In the genomic region with DNA sequence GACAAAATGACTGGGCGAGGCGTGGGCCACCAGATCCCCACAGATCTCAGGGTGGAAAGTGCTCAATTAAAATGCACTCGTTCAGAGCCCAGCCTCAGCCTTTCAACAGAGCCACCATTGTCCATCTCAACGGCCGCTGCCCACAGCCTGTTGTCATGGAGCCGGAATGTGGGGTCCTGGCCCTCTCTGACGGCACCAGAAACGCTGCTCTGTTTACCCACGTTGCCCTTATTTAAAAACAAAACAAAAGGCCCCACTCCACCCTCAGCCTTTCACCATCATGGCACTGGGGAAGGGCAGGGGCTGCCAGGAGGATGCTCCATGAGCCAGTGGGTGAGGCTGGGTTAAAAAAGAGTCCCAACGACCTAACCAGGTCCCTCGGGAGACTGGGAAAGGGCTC, we compare ENCODE assay signal across 9 mouse cellular contexts. TPM values are rescaled to one million over a fixed set of nuclear protein-coding genes. Genes with fewer than 3 reads are reported as not detected.
DNase-seq lines count a peak whose midpoint lies in the region; ATAC-seq and TF ChIP-seq lines count a peak whose summit lies in the region.
"Had no signal": no experiment of that assay in that cellular context is flagged by ENCODE, and none has a peak within 500 bp of the region (broad histone marks: within the 10 kb centered on the region; RNA-seq: fewer than 3 reads in every experiment).

No protein-coding gene starts in this region.

- intact Hi-C loops in gastrocnemius, adult 2 months (cut with DNase I) = no loop called here

- H3K9me3 ChIP-seq in forebrain, embryonic 11.5 days (ENCODE audit: control insufficient read depth, low read length) = no peaks in the 10 kb centered on the region
- no peaks in the 10 kb centered on the region for H3K9me3 ChIP-seq in neural tube, embryonic 11.5 days (ENCODE audit: control insufficient read depth, low read length)
- no peaks in the 10 kb centered on the region for H3K9me3 ChIP-seq in kidney, embryonic 15.5 days (replicated peaks)

- no peak for TF ChIP-seq CTCF in gastrocnemius, adult 2 months (IDR thresholded peaks at IDR 0.05)

- H3K4me3 ChIP-seq in forebrain, embryonic 11.5 days (ENCODE audit: low read depth, low read length) = no peak overlapping the region
- H3K4me3 ChIP-seq in neural tube, embryonic 11.5 days (ENCODE audit: low read depth, low read length) = no peak overlapping the region
- H3K4me3 ChIP-seq in kidney, embryonic 15.5 days (replicated peaks) = no peak overlapping the region
- H3K4me3 ChIP-seq in gastrocnemius, adult 2 months = no peak overlapping the region

- no peaks in the 10 kb centered on the region for H3K27me3 ChIP-seq in forebrain, embryonic 11.5 days (ENCODE audit: control insufficient read depth, insufficient read depth, low read length)
- H3K27me3 ChIP-seq in neural tube, embryonic 11.5 days (ENCODE audit: control insufficient read depth, insufficient read depth, low read length) = no peaks in the 10 kb centered on the region
- no peaks in the 10 kb centered on the region for H3K27me3 ChIP-seq in kidney, embryonic 15.5 days

- H3K9ac ChIP-seq in forebrain, embryonic 11.5 days (ENCODE audit: low read length) = 0 out of 2 replicates have a peak overlapping the region, but pooled peaks have one; percentile 21
- no peak overlapping the region for H3K9ac ChIP-seq in neural tube, embryonic 11.5 days (ENCODE audit: low read length)
- H3K9ac ChIP-seq in kidney, embryonic 15.5 days = no peak overlapping the region

- no peaks in the 10 kb centered on the region for H3K36me3 ChIP-seq in forebrain, embryonic 11.5 days (ENCODE audit: control insufficient read depth, insufficient read depth, low read length)
- H3K36me3 ChIP-seq in neural tube, embryonic 11.5 days (ENCODE audit: control insufficient read depth, insufficient read depth, low read length) = no peaks in the 10 kb centered on the region
- no peaks in the 10 kb centered on the region for H3K36me3 ChIP-seq in kidney, embryonic 15.5 days

- peak overlapping the region; percentile 31; the same call in 1 of the 2 replicates for H3K4me2 ChIP-seq in forebrain, embryonic 11.5 days (ENCODE audit: low read depth, low read length, severe bottlenecking)
- no peak overlapping the region for H3K4me2 ChIP-seq in neural tube, embryonic 11.5 days (ENCODE audit: low read depth)
- no peak overlapping the region for H3K4me2 ChIP-seq in kidney, embryonic 15.5 days

- H3K4me1 ChIP-seq in forebrain, embryonic 11.5 days (replicated peaks; ENCODE audit: control insufficient read depth, insufficient read depth, low read length) = peaks cover 26% of the 10 kb centered on the region
- H3K4me1 ChIP-seq in neural tube, embryonic 11.5 days (ENCODE audit: control insufficient read depth, insufficient read depth, low read length) = peaks cover 21% of the 10 kb centered on the region
- peaks cover 52% of the 10 kb centered on the region for H3K4me1 ChIP-seq in kidney, embryonic 15.5 days

- peak; percentile 83 for ATAC-seq in forebrain, embryonic 11.5 days (replicated peaks; ENCODE audit: low FRiP score)
- peak; percentile 81 for ATAC-seq in neural tube, embryonic 11.5 days (ENCODE audit: insufficient read depth, low FRiP score, low TSS enrichment)
- no peak for ATAC-seq in kidney, embryonic 15.5 days (replicated peaks; ENCODE audit: low FRiP score)

- DNase-seq in cerebellum, postnatal 36 days = peak; percentile 3 to 9
- no peak for DNase-seq in cerebellum, adult 8-10 months
- DNase-seq in forebrain, embryonic 11.5 days (ENCODE audit: low spot score) = peak; percentile 86
- peak; percentile 31 to 57 for DNase-seq in layer of hippocampus, postnatal 10 days (ENCODE audit: low spot score in 2 of 2)
- DNase-seq in neural tube, embryonic 11.5 days (ENCODE audit: low spot score) = peak; percentile 78
- DNase-seq in urinary bladder, postnatal 4 days (ENCODE audit: low spot score in 2 of 2) = no peak
- DNase-seq in gastrocnemius, adult 2 months = no peak
- DNase-seq: lung, postnatal 14 days had no signal

- peak overlapping the region; percentile 84 for H3K27ac ChIP-seq in forebrain, embryonic 11.5 days (ENCODE audit: low read depth, low read length)
- peak overlapping the region; percentile 63 for H3K27ac ChIP-seq in neural tube, embryonic 11.5 days (ENCODE audit: low read depth, low read length)
- no peak overlapping the region for H3K27ac ChIP-seq in kidney, embryonic 15.5 days
- no peak overlapping the region for H3K27ac ChIP-seq in gastrocnemius, adult 2 months

- WGBS in forebrain, embryonic 11.5 days = 5% methylated on average over 11 of the region's 11 CpGs
- WGBS in neural tube, embryonic 11.5 days = 13% methylated on average over 11 of the region's 11 CpGs
- 37% methylated on average over 11 of the region's 11 CpGs for WGBS in kidney, embryonic 15.5 days

RNA-seq across cellular contexts. Expression of a gene that starts 25.4 kb away (rescaled TPM):
- polyA plus RNA-seq in forebrain, embryonic 11.5 days (2014; fragmentation: Nextera tagmentation; extraction: Ambion mirVana) = 16.1 and 17.9 TPM in 2 replicates
- total RNA-seq in layer of hippocampus, postnatal 10 days (2021) = 10 to 100 TPM; 20.5 to 25.9 TPM
- 6.3 and 7.3 TPM in 2 replicates for polyA plus RNA-seq in neural tube, embryonic 11.5 days (2014; fragmentation: Nextera tagmentation; extraction: Ambion mirVana)
- 14.1 and 14.4 TPM in 2 replicates for polyA plus RNA-seq in kidney, embryonic 15.5 days (2015; fragmentation: Nextera tagmentation; extraction: Ambion mirVana)
- 1 to 10 TPM; 1.0 to 1.4 TPM for total RNA-seq in gastrocnemius, adult 2 months (2021)

RNA-seq across cellular contexts. Expression of a gene that starts 51.2 kb away (rescaled TPM):
- 691 and 697 TPM in 2 replicates for polyA plus RNA-seq in forebrain, embryonic 11.5 days (2014; fragmentation: Nextera tagmentation; extraction: Ambion mirVana)
- 100 to 1,000 TPM; 282 to 291 TPM for total RNA-seq in layer of hippocampus, postnatal 10 days (2021)
- 696 and 786 TPM in 2 replicates for polyA plus RNA-seq in neural tube, embryonic 11.5 days (2014; fragmentation: Nextera tagmentation; extraction: Ambion mirVana)
- 840 and 852 TPM in 2 replicates for polyA plus RNA-seq in kidney, embryonic 15.5 days (2015; fragmentation: Nextera tagmentation; extraction: Ambion mirVana)
- 100 to 1,000 TPM; 247 to 325 TPM for total RNA-seq in gastrocnemius, adult 2 months (2021)

Comparison
In these comparisons a context has a peak if more than half of its experiments do, and no peak if none do; other contexts are left out.
1. DNase-seq: peak in cerebellum, postnatal 36 days (2 of 2), forebrain, embryonic 11.5 days (single experiment), layer of hippocampus, postnatal 10 days (2 of 2) and neural tube, embryonic 11.5 days (single experiment); none in cerebellum, adult 8-10 months (single experiment), urinary bladder, postnatal 4 days (0 of 2) and gastrocnemius, adult 2 months (single experiment).
2. H3K27ac ChIP-seq: peak in forebrain, embryonic 11.5 days (single experiment) and neural tube, embryonic 11.5 days (single experiment); none in kidney, embryonic 15.5 days (single experiment) and gastrocnemius, adult 2 months (single experiment).